Mouse (Mus musculus) layer of hippocampus, adult 9-11 months (tissue): ENCODE results near the gene Clrn1.
"Not testable (repeated sequence)": the region's sequence is repeated elsewhere in the genome, so short reads cannot be mapped to it uniquely, and the experiment has no call there.

Source experiments
- DNase-seq: peaks from one replicate; pipeline ENCODE4 v3.0.0; 2022

Gene Clrn1

GRCm38 (mm10) chr3:58884801-58885573, at the start of gene Clrn1:
Gene Clrn1 (minus strand): TSS chr3:58885340.
- no peak for DNase-seq

DNA sequence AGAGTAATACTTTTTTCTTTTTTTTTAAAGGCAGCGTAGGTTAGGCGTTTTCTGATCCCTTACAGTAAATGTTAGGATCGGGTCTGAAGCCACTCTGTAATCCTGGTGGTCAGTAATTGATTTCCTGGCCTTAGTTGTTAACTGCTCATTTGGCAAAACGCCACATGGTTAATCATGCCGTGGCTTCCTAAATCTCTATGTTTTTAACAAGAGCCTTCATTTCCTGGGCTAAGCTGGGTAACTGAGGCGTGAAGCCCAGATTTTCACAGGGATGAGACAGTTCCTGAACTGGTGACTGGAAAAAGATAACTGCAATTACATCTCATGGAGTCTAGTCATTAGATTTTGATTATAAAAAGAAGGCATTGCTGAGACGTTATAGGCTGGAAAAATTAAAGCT, 38.9 kb upstream of the Clrn1 start:
- no peak for DNase-seq

GRCm38 (mm10) chr3:58923140-58923539, 38.0 kb upstream of the Clrn1 start:
- DNase-seq = no peak

DNA sequence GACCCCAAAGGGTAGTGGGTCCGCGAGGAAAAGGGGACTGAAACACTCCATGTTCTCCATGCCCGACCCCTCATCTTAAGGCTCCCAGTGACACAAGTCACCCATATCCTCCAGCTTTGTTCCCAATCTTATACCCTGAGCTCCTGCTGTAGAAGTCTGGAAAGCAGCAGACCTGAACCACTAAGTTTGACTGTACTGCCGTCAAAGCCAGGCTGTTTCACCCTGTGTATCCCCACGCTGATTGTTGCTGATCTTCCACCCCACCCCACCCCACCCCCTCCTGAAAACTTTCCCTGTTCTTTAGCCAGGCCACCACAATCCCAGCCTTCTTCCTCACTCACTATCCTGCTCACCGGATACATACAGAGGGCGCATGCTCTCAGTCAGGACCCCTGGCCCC, 37.5 kb upstream of the Clrn1 start:
- DNase-seq = no peak

DNA sequence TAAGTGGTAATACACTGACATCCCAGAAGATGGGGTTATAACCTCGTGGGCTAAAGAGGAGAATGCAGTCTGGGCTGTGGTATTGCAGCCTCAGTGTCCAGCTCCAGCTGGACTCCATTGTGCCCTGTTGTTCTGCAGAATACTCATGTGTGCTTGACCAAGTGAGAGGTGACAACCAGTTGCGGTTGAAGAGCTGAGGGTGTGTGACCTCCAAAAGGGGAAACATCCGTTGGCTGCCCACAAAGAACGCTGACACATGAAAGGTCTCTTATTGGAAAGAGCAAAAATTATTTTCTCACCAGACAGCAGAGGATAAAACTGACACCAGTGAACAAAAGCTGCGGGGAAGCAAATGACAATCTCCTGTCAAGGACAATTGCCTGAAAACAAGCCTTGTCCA, 36.2 kb upstream of the Clrn1 start:
- DNase-seq = no peak

GRCm38 (mm10) chr3:58904656-58905055, 19.5 kb upstream of the Clrn1 start:
- no peak for DNase-seq

- DNase-seq = no peak
These were observed 17.1 kb upstream of the Clrn1 start for GRCm38 (mm10) chr3:58902051-58902758.

- no peak for DNase-seq
These were observed 10.0 kb upstream of the Clrn1 start for GRCm38 (mm10) chr3:58895131-58895530.

GRCm38 (mm10) chr3:58894529-58894928, 9.4 kb upstream of the Clrn1 start:
- no peak for DNase-seq

DNA sequence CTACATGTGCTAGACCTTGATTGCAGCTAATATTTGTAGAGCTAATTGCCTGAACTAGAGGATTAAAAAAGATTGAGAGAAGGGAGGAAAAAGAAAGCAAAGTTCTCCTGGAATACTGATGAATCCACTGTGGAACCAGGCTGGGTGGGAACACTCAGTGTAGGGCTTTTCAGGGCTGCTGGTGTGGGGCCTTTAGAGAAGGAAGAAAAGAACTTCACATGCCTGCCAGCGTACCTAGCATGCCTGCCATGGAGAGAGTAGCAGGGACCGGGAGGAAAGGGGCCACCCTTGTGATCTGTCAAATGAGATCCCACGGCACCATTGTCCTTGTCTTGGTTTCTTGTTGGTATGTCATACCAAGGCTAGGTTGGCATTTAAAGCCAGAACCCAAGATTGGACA, 4.5 kb upstream of the Clrn1 start:
- DNase-seq = no peak

DNA sequence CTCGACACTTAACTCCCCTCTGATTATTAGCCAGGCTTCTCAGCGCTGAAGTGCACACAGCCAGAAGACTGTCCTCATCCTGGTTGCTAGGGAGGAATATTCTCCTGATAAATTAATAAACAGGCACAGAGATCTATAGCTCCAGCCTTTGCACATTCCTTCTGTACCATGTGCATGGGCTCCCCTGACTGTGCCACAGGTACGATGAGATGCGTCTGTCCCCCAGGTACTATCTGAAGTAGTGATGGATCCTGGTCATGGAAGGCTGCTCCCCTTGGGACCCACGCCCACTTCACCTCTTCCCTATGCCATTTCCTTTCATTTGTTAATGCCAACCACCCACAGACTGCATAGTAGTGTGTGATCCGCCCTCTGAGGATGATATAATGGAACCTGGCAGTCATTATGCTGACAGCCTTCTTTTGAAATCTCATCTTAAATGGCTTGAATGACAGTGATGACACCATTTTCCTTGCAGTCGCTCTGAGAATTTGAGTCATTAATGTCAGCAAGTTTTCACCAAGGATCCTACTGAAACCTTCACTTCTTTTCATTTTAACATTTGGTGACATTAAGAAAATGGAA, 3.1 kb upstream of the Clrn1 start:
- DNase-seq = no peak

DNA sequence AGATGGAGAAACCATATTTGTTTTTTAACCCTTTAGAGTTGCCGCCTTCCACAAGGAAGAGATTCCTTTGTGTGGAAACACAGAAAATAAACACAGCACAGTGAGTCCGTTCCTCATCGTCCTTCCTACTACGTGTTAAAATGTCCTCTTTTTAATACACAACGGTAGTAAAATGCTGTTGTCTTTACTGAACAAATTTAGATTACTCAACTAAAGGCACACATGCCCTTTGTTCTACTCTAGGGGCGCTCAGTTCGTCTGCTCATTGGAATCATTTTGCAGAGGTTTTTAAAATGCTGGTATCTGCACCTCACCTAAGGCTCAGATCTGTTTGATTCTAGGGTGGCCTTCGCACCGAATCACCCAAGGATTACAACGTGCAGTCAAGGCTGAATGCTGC, 2.6 kb upstream of the Clrn1 start:
- DNase-seq = no peak

- no peak for DNase-seq
These were observed 1.6 kb downstream of the Clrn1 start for GRCm38 (mm10) chr3:58883511-58883907.

DNA sequence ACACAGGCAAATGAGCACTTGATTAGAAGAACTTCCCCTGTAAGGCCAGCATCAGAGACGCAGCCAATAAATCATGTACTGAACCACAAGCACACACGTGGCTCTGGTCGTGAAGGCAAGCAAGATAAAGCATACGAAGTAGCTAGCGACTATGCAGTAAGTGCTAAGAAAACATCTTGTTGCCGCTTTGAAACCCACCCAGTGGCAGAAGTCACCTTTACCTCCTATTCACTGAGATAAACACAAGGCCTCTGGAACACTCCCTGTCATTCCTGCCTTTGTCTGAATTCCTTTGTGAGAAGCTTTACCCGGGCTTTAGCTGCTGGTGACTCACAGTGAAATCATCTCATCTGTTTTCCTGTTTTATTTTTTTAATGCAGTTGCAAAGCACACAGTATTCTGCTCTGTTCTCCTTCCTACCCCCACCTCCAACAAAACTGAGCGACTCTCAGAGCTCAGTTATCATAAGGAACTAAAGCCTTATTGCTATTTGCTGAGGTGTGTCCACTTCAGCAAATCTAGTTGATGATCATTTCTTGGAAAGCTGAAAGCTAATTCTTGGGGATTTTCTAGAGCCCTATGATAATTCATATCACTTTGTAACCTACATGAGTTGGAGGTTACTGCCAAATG, 2.1 kb downstream of the Clrn1 start:
- no peak for DNase-seq

DNA sequence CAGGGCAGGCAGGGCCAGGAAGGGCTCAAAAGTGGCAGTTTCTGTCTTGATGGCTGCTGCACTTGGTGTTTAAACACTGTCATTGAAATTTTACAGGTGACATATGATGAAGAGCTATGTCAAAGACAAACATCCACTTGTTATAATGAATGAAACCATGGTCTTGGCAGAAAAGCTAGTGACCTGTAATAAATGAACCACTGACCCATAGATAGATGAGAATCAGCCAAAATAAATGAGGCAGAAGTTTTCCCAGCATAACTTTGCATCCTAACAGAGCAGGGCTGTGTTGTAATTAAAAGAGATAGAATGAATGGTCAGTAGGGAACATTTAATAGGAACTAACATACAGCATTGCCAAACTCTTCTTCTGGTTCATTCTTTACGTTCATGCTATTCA, 4.1 kb downstream of the Clrn1 start:
- no peak for DNase-seq

- DNase-seq = no peak
These were observed 5.0 kb downstream of the Clrn1 start for GRCm38 (mm10) chr3:58880181-58880580.

DNA sequence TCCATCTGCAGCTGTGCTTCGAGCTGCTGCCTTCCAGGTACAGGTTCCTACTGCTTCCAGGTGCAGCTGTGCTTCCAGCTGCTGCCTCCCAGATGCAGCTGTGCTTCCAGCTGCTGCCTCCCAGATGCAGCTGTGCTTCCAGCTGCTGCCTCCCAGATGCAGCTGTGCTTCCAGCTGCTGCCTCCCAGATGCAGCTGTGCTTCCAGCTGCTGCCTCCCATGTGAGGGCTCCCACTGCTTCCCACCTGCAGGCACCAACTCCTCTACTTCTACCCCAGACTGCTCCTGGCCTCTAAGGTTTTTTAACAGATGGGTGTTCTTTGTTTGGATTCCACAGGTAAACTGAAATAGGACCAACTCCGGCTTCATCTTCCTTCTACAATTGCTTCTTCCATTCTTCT, 13.3 kb downstream of the Clrn1 start:
- DNase-seq = not testable (repeated sequence)

DNA sequence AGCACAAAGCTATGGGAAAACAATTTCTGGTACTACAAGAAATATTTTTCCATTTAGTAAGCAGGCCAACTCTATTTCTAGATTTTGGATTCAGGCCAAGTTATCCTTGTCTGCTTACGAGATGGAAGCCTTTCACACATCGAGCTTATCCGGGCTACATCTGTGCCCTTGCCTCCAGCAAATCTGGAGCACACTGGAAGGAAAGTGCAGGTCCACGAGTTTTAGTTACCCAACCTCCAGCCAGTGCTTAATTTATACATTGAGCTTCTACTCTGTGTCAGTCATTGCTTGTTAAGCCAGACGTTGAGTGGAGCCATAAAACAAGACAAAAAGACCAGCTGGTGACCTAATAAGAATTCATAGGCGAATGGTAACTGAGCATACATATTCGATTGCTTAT, 19.4 kb downstream of the Clrn1 start:
- no peak for DNase-seq

DNA sequence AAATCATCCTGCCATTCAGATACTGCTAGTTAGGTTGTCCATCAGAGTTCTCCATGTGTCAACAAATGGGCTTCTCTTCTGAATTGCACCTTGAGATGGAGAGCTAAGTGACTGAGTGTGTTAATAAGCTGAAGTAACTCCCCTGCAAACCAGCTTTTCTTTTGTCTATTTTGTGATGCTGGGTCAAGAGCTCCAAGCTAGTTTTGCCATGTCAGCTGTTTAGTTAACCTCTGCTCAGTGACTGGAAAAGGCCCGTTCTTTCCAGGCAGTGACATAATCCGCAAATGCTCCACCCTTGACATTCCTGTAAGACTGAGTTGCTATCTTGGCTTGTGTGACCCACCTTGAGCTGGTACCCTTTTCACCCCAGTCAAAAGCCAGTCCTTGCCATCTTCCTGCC, 22.2 kb downstream of the Clrn1 start:
- no peak for DNase-seq

DNA sequence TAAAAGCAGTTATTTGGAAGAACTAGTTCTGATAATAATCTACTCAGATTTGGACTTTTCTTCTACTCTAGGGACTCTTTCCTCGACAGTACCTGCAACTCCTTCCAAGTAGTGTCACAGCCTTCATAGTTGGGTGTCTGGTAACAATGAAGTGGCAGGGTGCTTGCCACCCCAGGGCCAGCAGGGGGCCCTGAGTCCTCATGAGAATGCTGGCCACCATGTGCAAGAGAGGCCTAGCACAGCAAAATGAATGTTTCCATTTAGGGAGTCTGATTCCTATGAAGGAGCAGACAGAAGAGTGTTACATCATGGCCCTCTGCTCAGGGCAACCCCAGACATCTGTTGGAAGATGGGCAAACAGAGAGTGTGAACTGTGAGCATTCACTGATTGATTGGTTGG, 41.7 kb downstream of the Clrn1 start:
- DNase-seq = no peak

DNA sequence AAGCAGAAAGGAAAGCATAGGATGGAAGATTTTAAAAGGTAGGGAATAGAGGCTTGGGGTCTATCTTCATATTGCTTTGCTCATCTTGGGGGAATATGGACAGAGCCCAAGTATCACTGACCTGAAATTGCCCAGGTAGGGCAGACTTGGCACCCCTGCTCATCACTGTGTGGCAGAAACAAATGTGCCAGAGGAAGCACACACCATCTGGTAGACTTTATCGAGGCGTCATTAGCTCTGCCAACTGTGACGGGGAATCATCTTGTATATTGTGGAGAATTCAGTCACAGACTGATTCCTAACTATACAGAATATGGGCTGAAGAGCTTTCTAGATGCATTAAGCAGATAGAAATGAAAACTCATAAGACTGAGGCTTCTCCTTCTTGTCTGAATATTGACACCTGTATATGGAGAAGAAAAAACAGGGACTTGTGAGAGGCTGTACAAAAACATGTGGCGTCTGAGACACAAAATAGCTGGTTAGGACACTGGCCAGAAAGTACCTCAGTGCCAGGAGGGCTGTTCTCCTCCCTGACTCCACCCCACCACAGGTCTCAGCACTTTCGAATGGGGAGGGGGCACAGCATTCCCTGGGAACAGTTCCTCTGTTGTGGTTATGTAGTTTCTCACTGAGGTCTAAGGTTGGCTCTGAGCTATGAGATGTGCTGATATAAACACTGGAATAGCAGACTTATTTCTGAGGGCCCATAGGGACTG, 51.5 kb downstream of the Clrn1 start:
- DNase-seq = peak; percentile 60

GRCm38 (mm10) chr3:58832888-58833287, 52.3 kb downstream of the Clrn1 start:
- DNase-seq = no peak

DNA sequence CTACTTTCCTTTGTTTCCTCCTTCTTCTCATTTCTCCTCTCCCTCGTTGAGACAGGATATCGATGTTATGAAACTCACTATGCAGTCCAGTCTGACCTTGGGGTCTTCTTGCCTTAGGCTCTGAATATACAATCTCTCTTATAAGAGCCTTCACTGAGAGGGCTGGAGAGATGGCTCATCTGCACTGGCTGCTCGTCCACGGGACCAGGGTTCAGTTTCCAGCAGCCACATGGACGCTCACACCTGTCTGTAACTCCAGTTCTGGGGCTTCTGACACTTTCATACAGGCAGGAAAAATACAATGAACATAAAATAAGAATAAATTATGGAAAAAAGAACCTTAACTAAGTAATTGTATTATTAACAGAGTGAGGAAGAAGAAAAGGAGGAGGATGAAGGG, 53.6 kb downstream of the Clrn1 start:
- DNase-seq = no peak
